ENCODE assay signal across 11 mouse cellular contexts in the genomic region with DNA sequence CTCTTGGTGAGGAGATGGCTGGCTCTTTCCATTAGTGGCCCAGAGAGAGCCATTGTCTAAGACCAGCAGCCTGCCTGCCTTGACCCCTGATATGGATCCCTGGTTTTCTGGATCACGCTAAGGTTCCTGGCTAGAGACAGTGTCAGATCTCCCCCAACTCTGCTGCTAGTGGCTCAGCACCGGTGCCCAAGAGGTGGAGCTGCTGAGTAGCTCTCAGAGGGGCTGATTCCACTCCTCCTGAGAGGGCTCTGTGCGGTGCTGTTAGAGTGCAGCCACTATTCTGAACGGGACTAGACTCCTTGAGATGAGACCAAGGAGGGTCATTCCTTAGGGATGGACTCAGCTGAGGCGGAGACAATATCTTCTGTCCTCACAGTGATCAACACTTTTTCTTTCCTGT.
A peak's percentile ranks its signal among the peaks of the same experiment; 100 is the strongest.
DNase-seq lines count a peak whose midpoint lies in the region; ATAC-seq and TF ChIP-seq lines count a peak whose summit lies in the region.
"Had no signal": no experiment of that assay in that cellular context is flagged by ENCODE, and none has a peak within 500 bp of the region (broad histone marks: within the 10 kb centered on the region; RNA-seq: fewer than 3 reads in every experiment).

No protein-coding gene starts in this region.

- intact Hi-C loops in gastrocnemius, postnatal 14 days (cut with DNase I; ENCODE audit: low total_unique reads): no loop called here

- H3K4me1 ChIP-seq in liver, adult 2 months (ENCODE audit: control insufficient read depth, insufficient read depth, low read length): no peaks in the 10 kb centered on the region
- no peaks in the 10 kb centered on the region for H3K4me1 ChIP-seq in liver, embryonic 12.5 days
- H3K4me1 ChIP-seq in hindbrain, embryonic 16.5 days (ENCODE audit: control insufficient read depth, insufficient read depth, low read depth, low read length): no peaks in the 10 kb centered on the region
- H3K4me1 ChIP-seq: limb, embryonic 13.5 days had no signal

- peaks cover 8% of the 10 kb centered on the region; the same call in 1 of the 2 replicates for H3K9me3 ChIP-seq in liver, embryonic 12.5 days (replicated peaks)
- H3K9me3 ChIP-seq in hindbrain, embryonic 16.5 days (ENCODE audit: control insufficient read depth, low read length): 0 out of 2 replicates have a peak, but pooled peaks cover 2% of the 10 kb centered on the region

- no peaks in the 10 kb centered on the region for H3K79me2 ChIP-seq in liver, adult 2 months (ENCODE audit: control insufficient read depth, insufficient read depth, low read length)

- H3K9ac ChIP-seq in liver, adult 2 months (ENCODE audit: low read depth, low read length): no peak overlapping the region
- H3K9ac ChIP-seq in liver, embryonic 12.5 days: no peak overlapping the region
- H3K9ac ChIP-seq in hindbrain, embryonic 16.5 days (ENCODE audit: low read depth, low read length): no peak overlapping the region
- H3K9ac ChIP-seq: limb, embryonic 13.5 days had no signal

- no peaks in the 10 kb centered on the region for H3K36me3 ChIP-seq in liver, adult 2 months (ENCODE audit: control insufficient read depth, insufficient read depth, low read length)
- H3K36me3 ChIP-seq in liver, embryonic 12.5 days: no peaks in the 10 kb centered on the region
- no peaks in the 10 kb centered on the region for H3K36me3 ChIP-seq in hindbrain, embryonic 16.5 days (ENCODE audit: control insufficient read depth, insufficient read depth, low read length)
- H3K36me3 ChIP-seq: limb, embryonic 13.5 days; midbrain, embryonic 10.5 days had no signal

- no peak overlapping the region for H3K27ac ChIP-seq in liver, adult 2 months (replicated peaks; ENCODE audit: insufficient read depth, low read depth, low read length)
- no peak overlapping the region for H3K27ac ChIP-seq in liver, embryonic 12.5 days
- H3K27ac ChIP-seq in hindbrain, embryonic 16.5 days (ENCODE audit: low read depth, low read length): no peak overlapping the region
- H3K27ac ChIP-seq: limb, embryonic 13.5 days; midbrain, embryonic 10.5 days had no signal

- ATAC-seq in liver, embryonic 12.5 days: no peak
- ATAC-seq in hindbrain, embryonic 16.5 days: no peak
- ATAC-seq: forebrain, embryonic 16.5 days had no signal

- no peaks in the 10 kb centered on the region for H3K27me3 ChIP-seq in liver, adult 2 months (ENCODE audit: control insufficient read depth, insufficient read depth, low read length)
- no peaks in the 10 kb centered on the region; the same call in 1 of the 2 replicates for H3K27me3 ChIP-seq in liver, embryonic 12.5 days (replicated peaks)
- no peaks in the 10 kb centered on the region for H3K27me3 ChIP-seq in hindbrain, embryonic 16.5 days (replicated peaks; ENCODE audit: control insufficient read depth, insufficient read depth, low read length)
- H3K27me3 ChIP-seq: limb, embryonic 13.5 days had no signal

- 35% methylated on average over 5 of the region's 5 CpGs for WGBS in liver, adult 2 months
- 39% methylated on average over 5 of the region's 5 CpGs for WGBS in liver, embryonic 12.5 days (ENCODE audit: insufficient replicate concordance)
- WGBS in hindbrain, embryonic 16.5 days: 53% methylated on average over 5 of the region's 5 CpGs

- TF ChIP-seq POLR2A in liver, adult 2 months (IDR thresholded peaks at IDR 0.05; ENCODE audit: extremely low read depth, insufficient read depth, low read length): no peak

- 0 out of 2 replicates have a peak, but pooled peaks have one; percentile 19 for TF ChIP-seq CTCF in liver, adult 2 months (IDR thresholded peaks at IDR 0.05; ENCODE audit: low read depth, low read length)

- H3K4me3 ChIP-seq in liver, adult 2 months (ENCODE audit: insufficient read depth, low read depth, low read length): no peak overlapping the region
- H3K4me3 ChIP-seq in liver, embryonic 12.5 days: no peak overlapping the region
- H3K4me3 ChIP-seq in hindbrain, embryonic 16.5 days (ENCODE audit: low read length): no peak overlapping the region
- H3K4me3 ChIP-seq: limb, embryonic 13.5 days; midbrain, embryonic 10.5 days had no signal

- peak; percentile 17 for DNase-seq in gastrocnemius, postnatal 14 days
- DNase-seq in gastrocnemius, adult 18-20 months (ENCODE audit: low spot score): no peak
- no peak for DNase-seq in liver, adult 2 months (ENCODE audit: extremely low read depth, low read depth, low spot score)
- DNase-seq in ES-CJ7 (ENCODE audit: low read depth, low spot score): peak; percentile 27
- peak; percentile 42 for DNase-seq in kidney, postnatal 10 days
- DNase-seq: lung, postnatal 14 days had no signal

- H3K4me2 ChIP-seq in liver, embryonic 12.5 days: no peak overlapping the region
- no peak overlapping the region for H3K4me2 ChIP-seq in hindbrain, embryonic 16.5 days (ENCODE audit: low read length)
- H3K4me2 ChIP-seq: limb, embryonic 13.5 days had no signal

Comparison
In these comparisons a context has a peak if more than half of its experiments do, and no peak if none do; other contexts are left out.
1. DNase-seq: peak in gastrocnemius, postnatal 14 days (single experiment), ES-CJ7 (single experiment) and kidney, postnatal 10 days (single experiment); none in gastrocnemius, adult 18-20 months (single experiment) and liver, adult 2 months (single experiment).